Mouse (Mus musculus) left cerebral cortex, adult 2 months (tissue): ENCODE measurements at regions not wholly inside any gene's neighbourhood (a gene's known extent, or its start where the extent isn't known, plus 50 kb on each side); places are given as distances from the start of the nearest gene placed in this dataset.

Experiments
- DNase-seq, 2 experiments: peaks; one replicate each; pipeline ENCODE4 v3.0.0; 2021 to 2022; ENCODE audit warnings: low spot score in 2 of 2, mixed read lengths in 1 of 2; ENCODE audit errors: extremely low spot score in 1 of 2
- H3K27ac ChIP-seq: fragments of 200-600 bp; 2 replicates; pipeline ENCODE4 v1.8.1; 2022
- H3K4me3 ChIP-seq: fragments of 200-600 bp; 2 replicates; pipeline ENCODE4 v1.8.1; 2022
- CTCF ChIP-seq: fragments of 200-600 bp; IDR thresholded peaks from 2 replicates; pipeline ENCODE4 v1.8.1; 2022; ENCODE audit warnings: antibody characterized with exemption, mild to moderate bottlenecking, moderate library complexity
- intact Hi-C: fragments of 180-260 bp; cut with DNase I; formaldehyde crosslinking; loops from one replicate; pipeline ENCODE4 v1.15.1; 2025

GRCm38 (mm10) chrX:81616397-81616796 is 158.5 kb upstream of the 4930595M18Rik start:
- DNase-seq = no peak
- H3K27ac ChIP-seq = no peak overlapping the region
- intact Hi-C loops = no loop called here
- H3K4me3 ChIP-seq = no peak overlapping the region
- TF ChIP-seq CTCF = peak; percentile 50
